13 mouse cellular contexts compared by ENCODE assay signal in genomic region chr5:121812526-121813243, GRCm38 (mm10). TPM values are rescaled to one million over a fixed set of nuclear protein-coding genes. Genes with fewer than 3 reads are reported as not detected.
DNase-seq lines count a peak whose midpoint lies in the region; ATAC-seq and TF ChIP-seq lines count a peak whose summit lies in the region.
"Had no signal": no experiment of that assay in that cellular context is flagged by ENCODE, and none has a peak within 500 bp of the region (broad histone marks: within the 10 kb centered on the region; RNA-seq: fewer than 3 reads in every experiment).

No protein-coding gene starts in this region.

- no peak for TF ChIP-seq POLR2A in spleen, adult 2 months (IDR thresholded peaks at IDR 0.05; ENCODE audit: low read depth, low read length)

- TF ChIP-seq CTCF in spleen, adult 2 months (IDR thresholded peaks at IDR 0.05; ENCODE audit: extremely low read depth, insufficient read depth, insufficient read length, insufficient replicate concordance) = no peak

- no peak overlapping the region for H3K4me2 ChIP-seq in hindbrain, embryonic 13.5 days
- no peak overlapping the region for H3K4me2 ChIP-seq in neural tube, embryonic 15.5 days
- H3K4me2 ChIP-seq: liver, embryonic 13.5 days had no signal

- WGBS in hindbrain, embryonic 13.5 days = 90% methylated on average over 7 of the region's 7 CpGs
- WGBS in hindbrain, embryonic 10.5 days = 90% methylated on average over 7 of the region's 7 CpGs
- WGBS in spleen, adult 2 months = 48% methylated on average over 7 of the region's 7 CpGs
- WGBS in neural tube, embryonic 15.5 days = 94% methylated on average over 7 of the region's 7 CpGs

- H3K4me3 ChIP-seq in hindbrain, embryonic 13.5 days = no peak overlapping the region
- H3K4me3 ChIP-seq in hindbrain, embryonic 10.5 days = no peak overlapping the region
- H3K4me3 ChIP-seq in spleen, adult 2 months (ENCODE audit: extremely low read depth, insufficient read depth, insufficient read length) = no peak overlapping the region
- no peak overlapping the region for H3K4me3 ChIP-seq in neural tube, embryonic 15.5 days (replicated peaks)
- H3K4me3 ChIP-seq: erythroblast, embryonic 14.5 days; liver, embryonic 13.5 days had no signal

- DNase-seq in hindbrain, embryonic 10.5 days (ENCODE audit: low spot score) = no peak
- no peak for DNase-seq in spleen, adult 2 months (ENCODE audit: low read depth in 1 of 2, low spot score in 2 of 2)
- no peak for DNase-seq in spleen, postnatal 10 days (ENCODE audit: low spot score in 2 of 2)
- peak; percentile 46 for DNase-seq in induced T-regulatory cell, adult 2 months (ENCODE audit: low read depth)
- DNase-seq in embryo, embryonic 10 days (ENCODE audit: low spot score) = no peak
- DNase-seq: adrenal gland, postnatal 14 days; kidney, postnatal 36 days; liver, embryonic 13.5 days; lung, postnatal 36 days; right cerebral cortex, postnatal 25 days had no signal

- H3K9me3 ChIP-seq in hindbrain, embryonic 13.5 days = no peaks in the 10 kb centered on the region
- H3K9me3 ChIP-seq in hindbrain, embryonic 10.5 days = no peaks in the 10 kb centered on the region
- H3K9me3 ChIP-seq in neural tube, embryonic 15.5 days (replicated peaks) = no peaks in the 10 kb centered on the region
- H3K9me3 ChIP-seq: liver, embryonic 13.5 days had no signal

- H3K9ac ChIP-seq in hindbrain, embryonic 13.5 days = no peak overlapping the region
- no peak overlapping the region for H3K9ac ChIP-seq in neural tube, embryonic 15.5 days (replicated peaks)
- H3K9ac ChIP-seq: liver, embryonic 13.5 days had no signal

- no peaks in the 10 kb centered on the region for H3K27me3 ChIP-seq in hindbrain, embryonic 13.5 days
- no peaks in the 10 kb centered on the region for H3K27me3 ChIP-seq in hindbrain, embryonic 10.5 days (ENCODE audit: insufficient read depth, poor library complexity, severe bottlenecking)
- H3K27me3 ChIP-seq in spleen, adult 2 months (ENCODE audit: control insufficient read depth, insufficient read depth, low read length) = no peaks in the 10 kb centered on the region
- H3K27me3 ChIP-seq in neural tube, embryonic 15.5 days (replicated peaks) = no peaks in the 10 kb centered on the region
- H3K27me3 ChIP-seq: liver, embryonic 13.5 days had no signal

- H3K27ac ChIP-seq in hindbrain, embryonic 13.5 days = peak overlapping the region; percentile 23; the same call in 1 of the 2 replicates
- no peak overlapping the region for H3K27ac ChIP-seq in hindbrain, embryonic 10.5 days
- H3K27ac ChIP-seq in spleen, adult 2 months (ENCODE audit: insufficient read depth, low read length) = peak overlapping the region; percentile 42
- peak overlapping the region; percentile 6; the same call in 1 of the 2 replicates for H3K27ac ChIP-seq in neural tube, embryonic 15.5 days (replicated peaks)
- H3K27ac ChIP-seq: liver, embryonic 13.5 days had no signal

- ATAC-seq in hindbrain, embryonic 13.5 days (ENCODE audit: low FRiP score) = no peak
- ATAC-seq in neural tube, embryonic 15.5 days (ENCODE audit: low FRiP score) = no peak

- no peaks in the 10 kb centered on the region for H3K4me1 ChIP-seq in hindbrain, embryonic 13.5 days (replicated peaks)
- H3K4me1 ChIP-seq in hindbrain, embryonic 10.5 days (replicated peaks) = no peaks in the 10 kb centered on the region
- H3K4me1 ChIP-seq in spleen, adult 2 months (ENCODE audit: control insufficient read depth, insufficient read depth, insufficient read length) = peaks cover 14% of the 10 kb centered on the region; the same call in 1 of the 2 replicates
- H3K4me1 ChIP-seq in neural tube, embryonic 15.5 days = peaks cover 1% of the 10 kb centered on the region; the same call in 1 of the 2 replicates

- H3K36me3 ChIP-seq in hindbrain, embryonic 13.5 days = peaks cover 77% of the 10 kb centered on the region
- peaks cover 96% of the 10 kb centered on the region for H3K36me3 ChIP-seq in hindbrain, embryonic 10.5 days
- H3K36me3 ChIP-seq in spleen, adult 2 months (ENCODE audit: control insufficient read depth, insufficient read depth, low read length) = peaks cover 24% of the 10 kb centered on the region
- H3K36me3 ChIP-seq in neural tube, embryonic 15.5 days = peaks cover 65% of the 10 kb centered on the region

RNA-seq across cellular contexts. Expression of gene Sh2b3, which starts 24.8 kb away (rescaled TPM):
- polyA plus RNA-seq in hindbrain, embryonic 13.5 days (2015; fragmentation: Nextera tagmentation; extraction: Ambion mirVana) = 6.4 and 6.5 TPM in 2 replicates
- 9.3 and 11.1 TPM in 2 replicates for polyA plus RNA-seq in hindbrain, embryonic 10.5 days (2016; fragmentation: Nextera tagmentation; extraction: Ambion mirVana)
- polyA plus RNA-seq in spleen, adult 2 months (2012; rRNA removed) = 118 and 259 TPM in 2 replicates
- 7.5 and 9.4 TPM in 2 replicates for polyA plus RNA-seq in neural tube, embryonic 15.5 days (2015; fragmentation: Nextera tagmentation; extraction: Ambion mirVana)

RNA-seq across cellular contexts. Expression of gene Pheta1, which starts 36.1 kb away (rescaled TPM):
- polyA plus RNA-seq in hindbrain, embryonic 13.5 days (2015; fragmentation: Nextera tagmentation; extraction: Ambion mirVana) = 45.5 and 47.4 TPM in 2 replicates
- 44.8 and 54.5 TPM in 2 replicates for polyA plus RNA-seq in hindbrain, embryonic 10.5 days (2016; fragmentation: Nextera tagmentation; extraction: Ambion mirVana)
- polyA plus RNA-seq in spleen, adult 2 months (2012; rRNA removed) = 5.1 and 5.9 TPM in 2 replicates
- 33.0 and 34.7 TPM in 2 replicates for polyA plus RNA-seq in neural tube, embryonic 15.5 days (2015; fragmentation: Nextera tagmentation; extraction: Ambion mirVana)
